Mouse (Mus musculus): ENCODE results near the gene Hba-a2.
"Not testable (repeated sequence)": the region's sequence is repeated elsewhere in the genome, so short reads cannot be mapped to it uniquely, and the experiment has no call there.

Hba-a2 gene

DNA sequence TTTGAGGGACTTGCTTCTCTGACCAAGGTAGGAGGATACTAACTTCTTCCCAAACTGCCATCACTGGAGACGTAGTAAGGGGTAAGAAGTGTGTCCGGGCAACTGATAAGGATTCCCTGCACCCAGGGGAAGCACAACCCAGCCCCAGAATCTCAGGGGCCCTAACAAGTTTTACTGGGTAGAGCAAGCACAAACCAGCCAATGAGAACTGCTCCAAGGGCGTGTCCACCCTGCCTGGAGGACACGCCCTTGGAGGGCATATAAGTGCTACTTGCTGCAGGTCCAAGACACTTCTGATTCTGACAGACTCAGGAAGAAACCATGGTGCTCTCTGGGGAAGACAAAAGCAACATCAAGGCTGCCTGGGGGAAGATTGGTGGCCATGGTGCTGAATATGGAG, at the start of gene Hba-a2:
Hba-a2 (plus strand) TSS at position 287 of the 400 bp plus-strand sequence.
- DNase-seq (ENCODE audit: low spot score in 2 of 2), result not testable (repeated sequence)

DNA sequence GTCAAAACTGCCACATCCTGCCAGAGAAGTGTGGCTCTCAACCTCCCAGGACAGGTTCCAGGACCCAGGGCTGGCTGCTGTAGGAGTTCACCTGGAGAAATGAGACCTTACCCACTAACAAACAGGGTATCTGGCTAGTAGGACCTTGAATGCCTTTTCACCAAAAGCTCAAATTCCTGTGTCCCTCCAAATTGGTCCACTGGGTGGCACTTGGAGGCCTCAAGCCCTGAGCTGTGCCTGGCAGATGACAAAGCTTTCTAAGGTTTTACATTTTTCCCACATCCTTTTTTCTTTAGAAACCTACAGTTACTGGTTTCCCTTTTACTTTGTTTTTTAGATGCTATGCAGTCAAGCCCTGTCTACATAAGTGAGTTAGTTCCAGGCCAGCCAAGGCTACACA, 49.2 kb upstream of the Hba-a2 start:
- no peak for DNase-seq (ENCODE audit: low spot score in 2 of 2)

DNA sequence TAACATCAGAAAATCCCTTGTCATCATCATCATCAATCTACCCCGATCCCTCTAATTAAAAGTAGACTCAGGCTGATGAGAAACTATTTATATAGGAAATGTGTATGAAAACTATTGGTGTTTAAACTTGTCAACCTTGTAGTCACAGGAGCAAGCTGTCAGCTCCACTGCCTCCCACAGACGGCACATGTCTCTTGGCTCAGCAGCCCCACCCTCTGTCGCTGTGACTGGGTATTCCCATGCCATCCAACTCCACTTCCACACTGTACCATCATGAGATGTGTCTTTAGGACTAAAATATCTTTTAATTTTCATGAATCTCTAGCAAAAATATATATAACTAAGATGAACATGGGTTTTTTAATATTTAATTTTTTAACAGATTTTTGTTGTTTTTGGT, 47.9 kb upstream of the Hba-a2 start:
- no peak for DNase-seq (ENCODE audit: low spot score in 2 of 2)

DNA sequence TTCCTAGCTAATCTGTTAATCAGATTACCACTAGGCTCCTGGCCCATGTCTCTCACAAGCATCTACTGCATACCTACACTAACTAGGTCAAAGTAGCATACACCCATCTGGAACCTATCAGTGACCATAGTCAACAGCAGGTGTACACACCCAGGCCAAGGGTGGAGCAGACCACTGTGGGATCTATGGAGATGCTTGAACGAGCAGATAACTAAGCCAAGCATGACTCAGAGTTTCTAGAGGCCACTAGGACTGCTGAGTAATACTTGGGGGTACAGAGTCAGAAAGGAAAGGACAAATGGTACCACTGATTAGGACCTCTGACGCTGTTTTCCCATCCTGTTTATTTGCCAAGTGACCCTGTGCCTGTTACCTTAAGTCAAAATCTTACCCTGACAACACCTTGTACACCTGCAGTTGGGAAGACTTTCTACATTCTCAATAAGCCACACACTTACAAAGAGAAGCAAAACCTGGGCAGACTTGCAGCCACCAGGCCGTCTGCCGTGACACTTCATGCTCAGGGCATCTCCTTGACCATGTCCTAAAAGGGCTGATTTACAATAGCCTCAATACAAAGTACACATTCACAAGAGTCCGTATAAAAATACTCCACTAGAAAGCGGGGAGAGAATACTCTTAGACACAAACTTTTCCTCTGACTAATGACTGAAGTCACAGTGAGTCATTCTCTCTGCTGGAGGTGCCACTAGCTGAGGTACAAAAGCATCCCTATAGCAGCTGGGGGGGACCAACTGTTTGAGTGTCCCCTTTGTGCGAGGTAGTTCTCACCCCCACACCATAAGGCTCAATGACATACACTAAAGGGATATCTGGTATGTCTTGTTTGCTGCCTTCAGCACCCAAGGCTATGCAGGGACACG, 45.2 kb upstream of the Hba-a2 start:
- DNase-seq (ENCODE audit: low spot score in 2 of 2), result no peak

DNA sequence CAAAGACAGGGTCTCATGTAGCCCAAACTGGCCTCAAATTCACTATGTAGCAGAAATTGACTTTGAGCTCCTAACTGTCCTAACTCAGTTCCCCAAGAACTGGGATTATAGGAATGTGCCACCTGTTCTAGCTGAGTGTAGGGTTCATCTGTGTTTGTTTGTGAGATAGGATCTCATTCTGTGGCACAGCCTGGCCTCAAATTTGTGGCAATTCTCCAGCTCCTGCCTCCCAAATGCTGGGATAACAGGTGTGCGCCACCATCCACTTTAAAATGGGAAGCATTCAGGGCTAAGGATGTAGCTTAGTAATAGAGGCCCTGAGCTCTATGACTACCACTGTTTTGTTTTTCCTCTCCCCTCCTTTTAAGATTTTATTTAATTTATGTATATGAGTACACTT, 43.2 kb upstream of the Hba-a2 start:
- DNase-seq (ENCODE audit: low spot score in 2 of 2), result no peak

DNA sequence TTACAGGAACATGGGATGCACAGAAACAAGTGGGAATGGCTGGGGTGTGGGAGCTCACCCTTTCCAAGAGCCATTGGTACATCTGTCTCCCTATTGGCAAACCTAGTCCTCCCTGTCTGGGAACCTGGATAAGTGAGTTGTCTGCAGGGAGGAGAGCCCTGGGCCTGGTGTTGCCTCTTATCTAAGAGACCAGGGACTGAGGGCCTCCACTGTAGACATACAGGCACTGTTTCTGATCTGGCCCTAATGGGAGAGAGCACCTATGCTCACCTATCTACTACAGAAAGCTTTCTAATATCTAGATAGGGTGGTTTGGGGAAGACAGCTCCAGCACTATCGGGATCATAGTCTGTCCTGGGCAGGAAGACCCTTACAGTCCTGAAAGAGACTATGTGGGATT, 40.1 kb upstream of the Hba-a2 start:
- DNase-seq (ENCODE audit: low spot score in 2 of 2), result no peak

DNA sequence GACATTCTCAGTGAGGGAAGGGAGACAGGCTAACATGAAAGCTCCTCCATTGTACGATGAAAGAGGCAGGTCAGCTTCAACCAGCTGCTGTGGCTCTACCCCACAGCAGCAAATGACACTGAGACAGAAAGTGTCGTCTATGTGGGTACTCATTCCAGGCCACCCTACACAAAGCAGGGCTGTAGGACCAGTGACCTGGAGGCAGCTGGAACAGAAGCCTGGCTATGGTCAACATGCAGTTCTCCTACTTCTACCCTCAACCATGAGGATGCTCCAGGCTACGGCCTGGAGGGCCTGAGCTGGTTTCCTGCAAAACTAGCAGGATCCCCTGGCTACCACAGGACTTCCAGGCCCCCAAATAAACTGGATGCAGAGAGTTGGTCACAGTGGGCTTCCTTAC, 39.7 kb upstream of the Hba-a2 start:
- DNase-seq (ENCODE audit: low spot score in 2 of 2), result no peak

DNA sequence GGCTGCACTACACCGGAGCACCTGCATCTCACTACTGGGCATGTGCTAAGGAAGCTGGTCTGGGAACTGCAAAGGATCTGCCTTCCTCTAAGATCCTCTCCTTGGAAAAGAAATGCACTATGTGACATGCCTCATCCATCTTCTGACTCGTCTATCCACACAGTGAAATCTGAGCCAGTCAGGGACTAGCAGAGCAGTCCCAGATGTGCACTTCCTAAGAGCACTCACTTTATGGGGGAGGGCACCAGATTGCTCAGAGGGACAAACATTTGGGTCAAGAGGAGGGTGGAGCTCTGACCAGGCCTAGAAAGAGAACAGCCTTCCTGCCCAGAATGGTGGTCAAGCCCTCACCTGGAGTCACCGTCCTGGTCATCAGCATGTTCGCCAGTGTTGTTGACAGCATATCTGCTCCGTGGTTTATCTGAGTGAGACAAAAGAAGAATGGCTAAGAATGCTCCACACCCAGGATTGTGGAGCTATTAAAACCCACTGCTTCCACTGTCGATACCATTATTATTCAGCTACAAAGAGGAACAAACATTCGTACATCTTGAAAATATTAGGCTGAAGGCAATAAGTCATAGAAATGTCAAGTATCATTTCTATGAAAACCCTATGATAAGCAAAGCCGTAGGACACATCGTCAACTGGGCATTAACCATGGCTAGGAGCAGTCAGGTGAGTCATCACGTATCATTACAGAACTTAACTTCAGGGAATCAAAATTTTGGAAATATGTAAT, 33.4 kb upstream of the Hba-a2 start:
- DNase-seq (ENCODE audit: low spot score in 2 of 2), result no peak

DNA sequence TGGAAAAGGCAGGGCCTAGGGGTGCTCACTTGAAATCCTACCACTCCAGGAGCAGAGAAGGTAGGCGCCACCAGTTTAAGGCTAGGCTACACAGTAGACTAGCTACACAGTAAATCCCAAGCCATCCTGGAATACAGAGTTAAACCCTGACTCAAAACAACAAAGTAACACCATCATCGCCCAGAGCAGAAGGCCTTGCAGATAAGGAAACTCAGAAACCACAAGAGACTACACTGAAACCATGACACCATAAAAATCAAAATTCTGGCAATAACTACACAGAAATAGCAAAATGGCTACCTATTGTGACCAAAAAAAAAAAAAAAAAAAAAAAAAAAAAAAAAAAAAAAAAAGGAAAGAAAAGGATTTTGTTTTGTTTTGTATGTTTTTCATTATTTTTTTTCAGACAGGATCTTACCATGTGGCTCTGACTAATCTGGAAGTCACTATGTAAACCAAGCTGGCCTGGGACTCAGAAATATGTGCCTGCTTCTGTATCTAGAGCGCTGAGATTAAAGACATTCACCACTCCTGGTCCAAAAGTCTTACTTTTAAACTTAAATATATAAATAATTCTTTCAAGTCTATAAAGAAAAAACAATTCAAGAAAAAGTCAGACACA, 31.1 kb upstream of the Hba-a2 start:
- DNase-seq (ENCODE audit: low spot score in 2 of 2), result no peak

DNA sequence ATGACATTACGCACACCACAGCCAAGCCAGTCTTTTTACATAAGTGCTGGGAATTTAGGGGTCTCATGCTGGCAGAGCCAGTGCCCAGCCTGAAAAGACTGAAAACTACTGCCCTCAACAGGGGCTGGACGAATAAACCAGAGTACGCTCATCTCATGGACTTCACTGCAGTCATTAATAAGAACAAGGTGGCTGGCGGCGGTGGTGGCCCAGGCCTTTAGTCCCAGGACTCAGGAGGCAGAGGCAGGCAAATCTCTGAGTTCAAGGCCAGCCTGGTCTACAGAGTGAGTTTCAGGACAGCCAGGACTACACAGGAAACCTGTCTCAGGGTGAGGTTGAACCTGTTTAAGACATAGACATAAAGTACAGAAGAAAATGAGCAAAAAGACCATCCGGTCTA, 30.1 kb upstream of the Hba-a2 start:
- no peak for DNase-seq (ENCODE audit: low spot score in 2 of 2)

DNA sequence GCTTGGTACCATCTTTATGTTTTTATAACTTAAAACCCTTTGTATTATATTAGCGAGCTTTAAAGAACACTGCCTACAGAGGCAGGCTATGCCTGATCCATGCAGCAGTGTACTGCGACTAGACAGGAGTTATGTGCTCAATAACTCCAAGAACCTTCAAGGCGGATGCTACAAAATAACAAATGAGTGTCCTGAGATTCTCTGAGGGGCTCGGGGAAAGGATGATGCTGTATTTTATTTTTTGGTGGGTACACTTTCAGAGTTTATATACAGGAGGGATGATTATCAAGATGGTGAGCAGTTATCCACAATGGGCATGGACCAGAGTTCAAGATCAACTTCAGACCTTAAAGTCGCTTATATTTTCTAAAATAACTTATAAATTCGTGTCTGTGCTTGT, 29.5 kb upstream of the Hba-a2 start:
- DNase-seq (ENCODE audit: low spot score in 2 of 2), result no peak

DNA sequence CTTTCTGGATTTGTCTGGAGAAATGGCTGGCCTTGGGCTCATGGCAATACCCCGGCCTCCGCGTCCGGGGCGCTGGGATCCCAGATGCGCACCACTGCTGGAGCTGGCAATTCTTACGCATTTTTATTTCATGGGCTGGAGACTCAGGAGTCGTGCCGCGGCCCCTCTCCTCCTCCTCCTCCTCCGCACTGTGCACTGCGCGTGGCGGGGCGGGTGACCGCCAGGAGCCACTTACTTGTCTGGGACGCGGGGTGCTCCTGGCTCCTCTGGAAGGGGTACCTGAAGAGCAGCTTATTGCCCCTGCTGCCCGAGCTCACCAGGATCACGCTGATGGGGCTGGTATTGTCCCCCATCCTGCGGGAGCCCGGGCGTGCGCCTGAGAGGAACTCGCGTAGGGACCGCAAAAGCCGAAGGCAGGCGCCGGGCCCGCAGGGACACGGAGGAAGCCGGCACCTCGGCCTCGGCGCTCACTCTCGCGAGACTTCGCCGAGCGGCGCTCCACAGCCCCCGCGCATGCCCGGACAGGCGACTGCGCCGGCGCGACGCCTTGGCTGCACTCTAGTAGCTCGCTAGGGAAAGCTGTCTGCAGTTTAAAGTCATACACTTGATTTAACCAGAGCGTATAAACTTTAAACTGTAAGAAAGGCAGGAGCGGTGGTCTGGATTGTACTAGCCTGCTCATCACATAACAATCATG, 29.0 kb upstream of the Hba-a2 start, which contains the start of gene Nprl3:
Nprl3 (minus strand) TSS at position 520 of the 697 bp plus-strand sequence.
- DNase-seq (ENCODE audit: low spot score in 2 of 2), result peak; percentile 85 to 92

DNA sequence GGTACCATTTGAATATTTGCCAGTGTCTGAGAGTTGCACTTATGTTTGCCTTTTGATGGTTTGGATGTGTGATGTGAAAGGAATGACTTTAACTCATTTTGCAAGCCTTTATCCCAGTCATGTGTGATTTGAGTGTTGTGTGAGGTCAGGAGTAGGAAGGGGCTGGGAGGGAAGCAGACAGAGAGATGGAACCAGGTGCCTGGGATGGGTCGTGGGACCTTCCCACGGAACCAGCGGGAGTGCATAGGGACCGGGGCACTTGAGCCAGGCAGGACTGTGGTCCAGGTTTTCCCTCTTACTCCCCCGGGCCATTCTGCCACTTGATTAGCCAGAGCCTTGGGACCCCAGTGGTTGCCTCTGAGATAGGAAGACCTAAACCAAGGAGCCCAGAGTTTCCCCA, 28.3 kb upstream of the Hba-a2 start:
- no peak for DNase-seq (ENCODE audit: low spot score in 2 of 2)

DNA sequence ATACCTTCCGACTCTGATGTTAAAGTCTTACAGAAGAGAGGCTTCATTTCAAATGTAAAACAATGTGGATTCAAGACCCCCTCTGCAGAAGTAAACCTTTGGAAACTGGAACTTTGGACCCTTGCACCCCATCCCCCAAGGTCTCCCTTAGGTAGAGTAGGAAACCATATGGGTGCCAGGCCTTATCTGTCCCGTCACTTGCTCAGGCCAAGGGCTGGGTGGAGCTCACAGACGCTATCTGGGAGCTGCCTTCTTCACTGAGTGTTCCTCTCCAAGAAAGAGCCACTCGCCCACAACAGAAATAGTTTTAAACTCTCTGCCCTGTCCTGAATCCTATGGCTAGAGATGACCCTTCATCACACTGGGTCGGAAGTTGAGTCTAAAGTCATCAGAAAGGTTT, 27.3 kb upstream of the Hba-a2 start:
- DNase-seq (ENCODE audit: low spot score in 2 of 2), result no peak

DNA sequence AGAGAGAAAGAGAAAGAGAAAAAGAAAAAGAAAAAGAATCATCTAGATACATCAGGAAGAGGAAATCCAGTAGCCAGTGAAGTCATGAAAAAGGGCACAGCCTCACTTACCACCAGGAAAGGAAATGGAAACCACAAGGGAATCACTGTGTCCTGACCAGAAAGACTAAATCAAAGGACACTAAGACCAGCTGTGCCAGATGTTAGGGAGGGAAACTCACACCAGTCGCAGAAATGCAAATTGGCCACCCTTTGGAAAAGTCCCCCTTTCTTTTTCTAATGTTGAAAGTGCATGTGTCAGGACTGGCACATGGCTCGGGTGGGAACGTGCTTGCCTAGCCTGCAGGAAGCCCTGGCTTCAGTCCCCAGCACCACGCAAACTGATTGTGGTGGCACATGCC, 25.1 kb upstream of the Hba-a2 start:
- no peak for DNase-seq (ENCODE audit: low spot score in 2 of 2)

DNA sequence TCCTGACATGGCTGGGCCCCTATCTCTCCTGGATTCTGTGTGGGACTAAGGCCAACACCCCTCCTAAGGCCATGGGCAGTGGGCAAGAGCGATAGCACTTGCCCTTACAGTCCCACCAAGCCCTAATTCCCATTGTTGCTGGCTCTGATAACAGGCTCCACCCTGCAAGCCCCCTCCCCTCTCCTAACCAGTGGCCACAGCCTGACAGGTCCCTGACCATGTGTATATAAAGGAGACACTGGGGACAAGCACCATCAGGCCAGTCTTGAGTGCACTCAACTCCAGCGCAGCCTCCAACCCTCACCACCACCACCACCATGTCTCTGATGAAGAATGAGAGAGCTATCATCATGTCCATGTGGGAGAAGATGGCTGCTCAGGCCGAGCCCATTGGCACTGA, 19.9 kb upstream of the Hba-a2 start, which contains the start of gene Hba-x:
Hba-x (plus strand) TSS at position 54 of the 400 bp plus-strand sequence.
- DNase-seq (ENCODE audit: low spot score in 2 of 2), result no peak

DNA sequence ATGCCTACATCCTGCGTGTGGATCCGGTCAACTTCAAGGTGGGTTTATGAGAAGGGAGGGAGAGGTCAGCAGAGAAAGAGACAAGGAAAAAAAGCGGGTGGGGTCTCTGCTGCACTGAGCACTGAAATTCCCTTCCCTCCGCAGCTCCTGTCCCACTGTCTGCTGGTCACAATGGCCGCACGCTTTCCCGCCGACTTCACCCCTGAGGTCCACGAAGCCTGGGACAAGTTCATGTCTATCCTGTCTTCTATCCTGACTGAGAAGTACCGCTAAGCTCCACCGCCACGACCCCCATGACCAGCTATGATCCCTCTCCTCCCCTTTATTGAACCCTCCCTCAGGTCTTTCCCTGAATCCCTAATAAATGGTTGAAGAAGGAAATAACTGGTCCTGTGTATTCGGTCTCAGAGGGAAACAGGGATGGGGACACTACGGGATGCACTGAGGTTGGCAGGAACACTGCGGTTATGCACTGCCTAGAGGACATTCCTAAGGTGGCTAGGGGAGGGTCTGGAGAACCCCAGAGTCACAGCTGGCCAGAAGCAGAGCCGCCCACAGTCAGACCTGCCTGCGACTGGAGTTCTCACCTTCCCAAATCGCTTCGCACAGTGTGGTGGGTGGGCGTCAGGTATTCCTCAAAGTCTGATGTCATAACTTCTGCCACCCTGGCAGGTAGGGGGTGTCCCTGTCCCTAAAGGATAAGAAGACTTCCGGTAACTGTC, 18.4 kb upstream of the Hba-a2 start:
- DNase-seq (ENCODE audit: low spot score in 2 of 2), result no peak

DNA sequence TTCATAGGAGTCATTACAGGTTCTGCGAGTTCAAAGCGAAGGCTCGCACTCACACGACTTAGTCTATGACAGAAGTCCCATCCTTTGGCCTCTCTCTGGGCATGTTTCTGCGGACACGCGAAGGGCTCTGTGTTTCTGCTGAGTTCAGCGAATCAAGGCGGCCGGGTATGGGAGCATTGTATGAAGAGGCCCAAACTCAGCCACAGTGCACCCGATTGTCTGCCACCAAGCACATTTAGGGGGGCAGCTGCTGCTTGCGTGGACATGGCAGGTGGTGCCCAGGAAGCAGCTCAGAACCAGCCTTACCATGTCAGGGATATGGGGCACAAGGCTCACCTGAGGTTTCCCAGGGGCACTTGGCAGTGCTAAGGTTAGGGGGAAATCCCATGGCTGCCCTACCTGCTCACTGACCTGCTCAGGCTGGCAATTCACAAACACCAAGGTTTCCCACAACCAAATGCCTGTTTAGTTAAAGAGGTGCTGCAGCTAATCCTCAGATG, 17.8 kb upstream of the Hba-a2 start:
- DNase-seq (ENCODE audit: low spot score in 2 of 2), result no peak

DNA sequence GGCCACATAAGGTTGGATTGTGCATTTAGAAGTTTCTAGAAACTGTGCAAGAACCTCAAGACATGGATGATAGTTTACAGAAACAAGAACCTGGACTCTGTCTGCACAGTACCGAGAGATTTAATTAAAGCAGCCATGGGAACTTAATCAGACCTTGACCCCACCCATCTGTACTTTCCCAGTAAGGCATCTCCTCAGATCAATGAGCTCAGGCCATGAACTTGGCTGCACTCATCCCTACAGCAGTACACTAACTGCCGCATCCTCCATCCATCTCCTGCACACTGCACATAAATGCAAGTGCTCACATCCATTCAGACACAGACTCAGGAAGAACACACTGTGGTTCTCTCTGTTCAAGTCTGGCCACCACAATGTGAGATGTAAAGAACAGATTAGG, 15.6 kb upstream of the Hba-a2 start:
- DNase-seq (ENCODE audit: low spot score in 2 of 2), result no peak

DNA sequence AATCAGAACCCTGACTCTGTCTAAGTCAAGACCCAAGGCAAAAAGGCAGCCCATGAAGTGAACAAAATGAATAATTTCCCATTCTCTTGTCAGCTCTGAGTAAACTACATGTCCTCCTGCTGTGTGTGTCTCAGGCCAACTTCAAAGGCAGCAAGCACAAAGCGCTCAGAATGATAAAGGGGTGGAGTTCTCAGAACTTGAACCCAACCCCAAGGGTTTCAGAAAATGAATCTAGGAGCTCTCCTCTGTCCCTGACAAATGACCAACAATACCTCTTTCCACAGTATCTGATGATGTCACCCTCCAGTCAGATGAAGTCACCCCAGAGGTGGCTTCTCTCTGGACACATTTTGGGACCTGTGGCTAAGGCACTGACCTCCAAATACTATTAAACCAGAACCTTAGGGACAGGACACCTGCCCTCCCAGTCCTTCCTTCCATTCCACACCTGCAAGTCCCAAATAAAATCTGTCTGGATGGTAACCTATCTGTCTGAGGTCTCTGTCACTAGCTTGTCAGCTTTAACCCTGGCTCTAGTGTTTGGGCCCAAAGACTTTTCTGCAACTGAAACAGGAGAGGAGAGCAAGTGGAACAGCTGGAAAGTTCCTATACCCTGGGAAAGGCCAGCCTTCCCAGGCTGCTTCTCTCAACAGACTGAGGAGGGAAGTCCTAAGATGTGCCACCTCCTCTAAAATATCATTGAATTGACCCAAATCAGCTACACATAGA, 14.7 kb upstream of the Hba-a2 start:
- DNase-seq (ENCODE audit: low spot score in 2 of 2), result no peak

Data from frontal cortex, postnatal 25 days (tissue).